Mouse (Mus musculus) T-cell, adult 2 months (primary cell): ENCODE data around the gene Adora3.

ENCODE experiments used
- DNase-seq: peaks from one replicate; pipeline ENCODE4 v3.0.0; 2022; ENCODE audit warnings: low spot score

Gene Adora3

DNA sequence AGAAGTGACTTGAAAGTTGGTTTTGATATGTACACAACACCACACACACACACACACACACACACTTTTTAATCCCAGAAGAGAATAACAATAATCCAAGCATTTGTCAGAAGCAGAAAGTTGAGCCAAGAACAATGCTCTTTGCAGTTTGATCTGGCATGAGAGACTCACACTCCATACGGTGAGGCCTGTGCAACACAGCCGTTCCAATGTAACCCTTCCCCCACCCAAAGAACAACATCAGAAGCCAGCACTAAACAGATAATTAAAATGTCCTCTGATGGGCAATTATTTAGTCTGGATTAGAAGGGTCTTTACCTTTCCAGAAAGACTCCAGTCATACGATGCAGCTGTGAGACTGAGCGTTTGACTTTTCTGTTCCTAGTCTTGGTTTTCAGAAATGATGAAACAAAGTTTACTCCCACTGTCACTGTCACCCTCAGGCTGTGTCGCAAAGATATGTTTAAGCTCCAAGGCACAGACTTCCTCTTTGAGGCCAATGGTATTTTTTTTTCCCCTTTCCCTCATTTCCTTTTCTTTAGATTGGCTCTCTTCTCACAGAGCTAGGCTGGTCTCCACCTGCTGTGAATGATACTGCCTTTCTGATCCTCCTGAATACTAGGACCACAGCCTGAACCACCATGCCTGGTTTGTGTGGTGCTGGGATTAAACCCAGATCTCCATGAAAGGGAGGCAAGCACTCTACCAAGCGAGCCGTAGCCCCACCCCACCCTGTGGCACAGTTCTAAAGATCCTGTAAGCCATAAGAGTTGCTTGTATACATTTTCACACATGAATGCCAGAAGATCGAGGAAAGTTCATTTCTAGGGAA is 61.8 kb downstream of the Adora3 start, which contains the start of gene I830077J02Rik:
I830077J02Rik (minus strand) TSS at position 425 of the 832 bp plus-strand sequence.
- no peak for DNase-seq

DNA sequence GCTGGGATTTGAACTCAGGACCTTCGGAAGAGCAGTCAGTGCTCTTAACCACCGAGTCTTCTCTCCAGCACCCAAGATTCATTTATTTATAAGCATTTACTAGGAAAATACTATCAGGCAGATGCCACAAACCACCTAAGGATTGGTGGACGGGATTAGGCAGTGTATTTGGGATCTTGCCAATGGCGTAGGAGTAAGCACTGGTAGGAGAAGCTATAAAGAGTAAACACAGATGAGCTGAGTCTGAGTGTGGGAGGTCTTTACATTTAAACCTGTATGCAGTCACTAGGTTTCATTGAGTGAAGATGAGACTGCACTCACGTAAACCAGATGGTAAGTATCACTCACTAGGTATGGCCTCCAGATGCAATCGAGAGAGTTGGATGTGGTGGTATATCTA is 63.3 kb downstream of the Adora3 start:
- no peak for DNase-seq

DNA sequence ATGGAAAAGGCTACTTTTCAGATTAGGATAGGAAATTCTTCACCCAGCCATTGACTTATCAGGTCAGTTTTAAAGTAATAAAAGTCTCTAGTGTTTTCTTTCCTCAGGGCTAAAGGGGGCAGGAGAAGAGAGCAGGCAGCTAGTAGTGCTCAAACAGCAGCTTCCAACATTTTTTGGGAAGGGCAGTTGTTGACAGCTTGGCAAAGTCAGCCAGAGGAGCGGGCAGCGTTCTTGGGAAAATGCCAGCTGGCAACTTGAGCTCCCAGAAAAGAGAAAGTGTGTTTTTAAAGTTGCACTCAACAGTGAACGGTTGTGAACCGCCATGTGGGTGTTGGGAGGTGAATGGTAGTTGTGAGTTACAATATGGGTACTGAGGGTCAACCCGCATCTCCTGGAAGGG is 64.4 kb downstream of the Adora3 start:
- no peak for DNase-seq

DNA sequence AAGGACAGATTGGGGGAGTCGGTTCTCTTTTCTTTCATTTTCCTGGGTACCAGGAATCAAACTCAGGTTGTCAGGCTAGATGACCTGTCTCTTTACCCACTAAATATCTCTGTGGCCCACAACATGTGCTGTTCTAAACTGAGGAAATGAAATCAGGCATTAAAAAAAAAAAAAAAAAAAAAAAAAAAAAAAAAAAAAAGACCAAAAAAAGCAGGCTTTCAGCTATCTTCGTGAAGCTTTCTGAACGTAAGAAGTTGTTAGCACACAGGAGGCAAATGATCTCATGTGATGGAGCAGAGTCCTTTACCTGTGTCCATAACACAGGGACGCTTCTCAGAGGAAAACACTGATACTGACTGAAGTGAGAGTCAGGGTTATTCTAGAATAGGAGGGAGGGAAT is 65.5 kb downstream of the Adora3 start:
- no peak for DNase-seq

DNA sequence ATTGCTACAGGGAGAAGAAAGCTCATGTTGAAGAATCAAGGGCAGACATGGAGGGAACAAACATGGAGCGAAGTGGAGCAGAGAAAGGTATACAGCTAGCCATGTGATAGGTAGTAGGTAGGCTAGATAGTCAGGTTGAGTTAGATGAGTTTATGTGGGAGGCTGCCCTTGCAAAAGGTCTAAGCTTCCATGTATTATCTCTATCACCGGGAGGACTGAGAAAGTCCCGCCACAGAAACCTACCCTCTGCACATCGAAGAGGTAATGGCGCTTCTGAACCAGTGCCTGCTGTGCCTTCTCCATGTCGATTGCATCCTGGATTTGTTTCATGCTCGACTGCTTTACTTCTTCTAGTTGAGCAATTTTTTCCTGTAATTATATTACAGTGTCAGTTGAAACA is 80.7 kb downstream of the Adora3 start:
- DNase-seq = no peak

DNA sequence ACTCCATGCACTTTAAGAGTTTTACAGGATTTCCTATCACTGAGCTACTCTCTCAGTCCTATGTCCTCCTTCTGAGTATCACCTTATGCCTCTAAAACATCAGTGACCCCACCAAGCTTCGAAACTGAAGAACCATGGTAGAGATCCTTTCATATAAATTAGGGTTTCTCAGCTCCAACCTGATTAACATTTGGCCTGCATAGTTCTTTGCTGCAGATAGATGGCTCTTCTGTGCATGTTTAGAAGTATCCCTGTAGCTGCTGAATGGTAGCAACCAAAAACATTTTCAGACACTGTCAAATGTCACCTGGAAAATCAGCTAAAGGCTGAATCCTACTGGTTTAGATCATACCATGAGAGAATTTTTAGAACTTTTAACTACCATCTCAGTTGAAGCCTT is 86.6 kb downstream of the Adora3 start:
- DNase-seq = no peak

DNA sequence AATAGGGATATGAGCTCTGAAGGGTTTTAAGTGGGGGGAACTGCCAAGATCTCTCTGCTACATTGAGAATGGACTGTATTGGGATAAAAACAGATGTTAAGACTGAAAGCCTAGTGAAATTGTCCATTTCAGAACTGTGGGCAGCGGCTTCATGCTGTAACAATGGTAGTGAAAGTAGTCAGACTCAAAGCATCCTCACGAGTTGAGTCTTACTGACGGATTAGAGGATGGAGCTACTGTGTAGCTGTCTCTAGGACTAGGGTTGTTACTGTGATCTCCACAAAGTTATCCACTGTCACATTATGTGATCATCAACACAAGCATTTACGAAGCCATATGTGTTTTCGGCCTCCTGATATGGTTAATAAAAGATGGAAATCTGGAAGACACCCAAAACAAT is 87.5 kb downstream of the Adora3 start:
- DNase-seq = no peak
